Mouse (Mus musculus) cerebellum, adult 9-11 months (tissue): ENCODE measurements around the gene Cmbl.

Experiments used
- DNase-seq: peaks from one replicate; pipeline ENCODE4 v3.0.0; 2022

The Cmbl gene

GRCm38 (mm10) chr15:31583304-31584085, 18.3 kb downstream of the Cmbl start:
- DNase-seq: no peak

DNA sequence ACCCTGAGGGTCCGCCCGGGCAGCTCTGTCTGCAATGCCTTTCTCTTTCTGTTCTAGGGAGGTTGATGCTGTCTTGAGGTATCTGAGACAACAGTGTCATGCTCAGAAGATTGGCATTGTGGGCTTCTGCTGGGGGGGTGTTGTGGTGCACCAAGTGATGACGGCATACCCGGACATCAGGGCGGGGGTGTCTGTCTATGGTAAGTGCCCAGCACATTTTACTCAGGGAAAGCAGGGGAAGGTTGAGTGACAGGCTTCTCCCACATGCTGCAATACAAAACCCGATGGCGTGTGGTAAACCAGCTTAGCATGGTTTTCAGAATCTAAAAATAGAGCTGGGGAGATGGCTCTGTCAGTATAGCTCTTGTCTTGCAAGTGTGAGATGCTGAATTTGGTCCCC, 20.0 kb downstream of the Cmbl start:
- DNase-seq: no peak

DNA sequence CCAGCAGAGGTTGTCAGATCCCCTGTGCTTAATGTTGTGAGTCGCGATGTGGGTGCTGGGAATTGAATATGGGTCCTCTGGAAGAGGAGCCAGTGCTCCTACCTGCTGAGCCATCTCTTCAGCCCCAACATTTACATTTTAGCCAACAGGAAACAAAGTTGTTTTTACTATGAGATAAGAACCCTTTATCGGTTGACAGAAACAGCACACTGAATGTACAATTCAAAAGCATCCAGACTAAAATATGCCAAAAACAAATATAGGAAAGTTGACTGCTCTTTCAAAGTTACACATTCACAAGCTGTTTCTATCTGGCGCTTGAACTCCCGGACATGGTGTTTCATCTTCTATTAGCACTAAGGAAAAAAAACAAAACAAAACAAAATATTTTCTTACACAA, 20.9 kb downstream of the Cmbl start:
- DNase-seq: no peak

GRCm38 (mm10) chr15:31586519-31586918, 21.3 kb downstream of the Cmbl start:
- DNase-seq: peak; percentile 69

DNA sequence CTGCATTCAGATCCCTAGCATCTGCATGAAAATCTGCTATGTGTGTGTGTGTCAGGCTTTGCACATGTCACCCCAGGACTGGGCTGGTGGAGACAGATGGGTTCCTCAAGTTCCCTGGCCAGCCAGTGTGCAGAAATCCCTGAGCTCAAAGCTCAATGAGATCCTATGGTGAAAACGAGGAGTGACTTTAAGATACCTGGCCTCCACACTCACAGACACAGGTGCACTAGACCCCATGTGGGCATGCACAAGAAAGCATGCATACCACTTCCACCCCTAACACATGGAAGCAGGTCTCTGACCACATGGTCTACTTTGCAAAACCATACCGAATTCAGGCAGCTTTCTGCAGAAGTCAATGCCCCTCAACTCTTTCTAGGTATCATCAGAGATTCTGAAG, 22.6 kb downstream of the Cmbl start:
- DNase-seq: no peak

DNA sequence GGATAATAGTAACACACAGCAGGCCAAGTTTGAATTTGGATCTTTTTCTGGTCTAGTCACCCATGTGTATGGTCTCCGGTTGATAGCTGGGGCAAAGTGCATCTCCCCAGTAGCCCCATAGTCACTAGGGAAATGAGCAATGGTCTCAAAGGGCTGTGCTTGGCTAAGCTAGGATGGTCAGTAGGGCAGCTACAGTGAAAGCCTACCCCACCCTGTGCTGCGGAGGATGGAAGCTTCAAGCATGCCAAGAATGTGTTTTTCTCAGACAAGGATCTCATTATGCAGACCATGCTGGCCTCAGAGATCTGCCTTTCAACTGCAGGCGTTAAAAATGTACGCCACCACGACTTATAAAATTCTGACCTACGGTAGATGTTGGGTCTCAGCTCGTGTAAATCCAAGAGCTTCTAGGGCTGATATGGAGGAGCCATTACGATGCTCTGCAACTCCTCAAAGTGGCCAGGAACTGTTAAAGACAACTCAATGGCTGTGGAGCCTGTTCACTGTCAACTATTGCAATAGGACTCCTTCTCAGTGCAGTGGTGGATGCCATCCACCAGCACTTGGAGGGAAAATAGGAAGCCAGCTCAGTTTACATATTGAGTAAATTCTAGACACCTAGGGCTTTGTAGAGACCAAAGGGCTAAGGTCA, 23.9 kb downstream of the Cmbl start:
- DNase-seq: no peak

- no peak for DNase-seq
Observed at GRCm38 (mm10) chr15:31590176-31590575, 25.0 kb downstream of the Cmbl start.

- no peak for DNase-seq
Observed at GRCm38 (mm10) chr15:31592531-31592930, 27.3 kb downstream of the Cmbl start.

DNA sequence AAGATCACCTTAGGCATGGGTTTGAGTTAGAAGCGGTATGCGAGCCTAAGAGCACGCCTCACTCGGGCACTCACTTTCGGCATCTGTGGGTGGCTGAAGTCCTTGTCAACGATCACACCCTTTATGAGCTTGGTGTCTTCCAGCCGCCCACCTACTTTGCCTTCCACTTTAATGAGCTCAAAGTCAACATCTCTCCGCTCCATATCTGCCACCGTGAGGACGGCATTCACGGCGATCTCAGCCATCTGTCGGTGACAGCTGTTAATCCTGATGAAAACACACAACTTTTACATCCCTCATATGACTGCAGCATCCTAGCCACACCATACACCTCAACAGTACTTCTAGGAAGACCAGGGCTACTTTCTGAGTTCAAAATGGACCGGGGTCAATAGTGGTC, 29.1 kb downstream of the Cmbl start:
- DNase-seq: no peak

- DNase-seq: no peak
Observed at GRCm38 (mm10) chr15:31595651-31596050, 30.5 kb downstream of the Cmbl start.

DNA sequence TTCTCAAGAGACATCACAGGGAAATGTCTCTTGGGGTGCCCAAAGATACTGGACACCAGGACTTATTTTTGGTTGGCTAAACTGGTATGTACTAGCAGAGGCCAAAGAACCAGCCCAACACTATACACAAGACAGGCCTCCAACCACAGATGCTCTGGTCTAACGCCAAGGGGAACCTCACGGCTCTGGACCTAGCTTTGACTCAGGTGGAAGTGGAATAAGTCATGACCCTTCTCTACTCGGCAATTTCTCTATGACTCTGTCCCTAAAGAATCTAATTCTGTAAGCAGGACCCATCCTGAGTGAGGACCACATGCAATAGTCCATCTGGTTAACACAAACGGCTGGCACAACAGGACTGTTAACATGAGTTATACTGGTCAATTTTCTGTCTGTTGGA, 34.6 kb downstream of the Cmbl start:
- DNase-seq: no peak

- no peak for DNase-seq
Observed at GRCm38 (mm10) chr15:31601279-31601645, 36.1 kb downstream of the Cmbl start.

GRCm38 (mm10) chr15:31601646-31602374, 36.6 kb downstream of the Cmbl start, which contains the start of the genes Cct5 and Fam173b:
TSS of gene Cct5 (minus strand) at chr15:31601804.
TSS of gene Fam173b (plus strand) at chr15:31601852.
- peak; percentile 98 for DNase-seq

- DNase-seq: peak; percentile 75
Observed at GRCm38 (mm10) chr15:31602426-31602825, 37.2 kb downstream of the Cmbl start.

DNA sequence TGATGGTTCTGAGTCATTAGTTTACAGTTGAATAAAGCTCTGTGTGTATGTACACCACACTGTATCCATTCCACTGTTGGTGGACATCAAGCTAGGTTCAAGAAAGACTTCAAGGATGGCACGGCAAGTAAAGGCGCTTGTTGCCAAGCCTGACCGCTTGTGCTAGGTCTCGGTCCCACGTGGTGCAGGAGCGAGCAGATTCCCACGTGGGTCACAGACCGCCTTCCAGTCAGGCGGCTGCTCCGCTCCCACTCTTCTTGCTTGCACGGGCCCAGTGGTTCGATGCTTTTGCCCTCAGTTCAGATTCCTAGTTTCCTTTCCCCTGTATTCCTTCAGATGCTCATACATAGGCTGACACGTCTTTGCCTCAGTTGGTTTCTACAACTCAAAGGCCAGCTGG, 37.9 kb downstream of the Cmbl start:
- DNase-seq: peak; percentile 47

GRCm38 (mm10) chr15:31606821-31607220, 41.6 kb downstream of the Cmbl start:
- peak; percentile 24 for DNase-seq

DNA sequence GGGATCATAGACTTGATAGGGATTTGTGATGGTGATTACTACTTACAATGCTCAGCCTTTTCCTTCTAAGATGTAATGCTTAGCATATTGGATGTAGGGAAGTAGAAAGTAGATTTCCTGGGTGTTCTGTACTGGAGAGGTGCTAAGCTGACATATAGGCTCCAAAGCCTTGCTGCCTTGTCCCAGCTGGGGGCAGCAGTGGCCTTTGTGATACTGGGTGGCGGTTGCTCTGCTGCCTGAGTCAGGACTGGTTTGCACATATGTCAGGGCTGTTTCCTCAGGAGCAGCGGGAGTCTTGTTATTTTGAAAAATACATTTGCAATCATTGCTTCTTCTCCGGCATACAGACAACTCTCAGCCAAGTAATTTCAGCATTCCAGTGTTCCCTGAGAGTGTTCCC, 45.8 kb downstream of the Cmbl start:
- no peak for DNase-seq

GRCm38 (mm10) chr15:31611976-31612375, 46.8 kb downstream of the Cmbl start:
- no peak for DNase-seq

- DNase-seq: no peak
Observed at GRCm38 (mm10) chr15:31613826-31614453, 48.8 kb downstream of the Cmbl start.

GRCm38 (mm10) chr15:31614666-31615065, 49.5 kb downstream of the Cmbl start:
- DNase-seq: no peak

DNA sequence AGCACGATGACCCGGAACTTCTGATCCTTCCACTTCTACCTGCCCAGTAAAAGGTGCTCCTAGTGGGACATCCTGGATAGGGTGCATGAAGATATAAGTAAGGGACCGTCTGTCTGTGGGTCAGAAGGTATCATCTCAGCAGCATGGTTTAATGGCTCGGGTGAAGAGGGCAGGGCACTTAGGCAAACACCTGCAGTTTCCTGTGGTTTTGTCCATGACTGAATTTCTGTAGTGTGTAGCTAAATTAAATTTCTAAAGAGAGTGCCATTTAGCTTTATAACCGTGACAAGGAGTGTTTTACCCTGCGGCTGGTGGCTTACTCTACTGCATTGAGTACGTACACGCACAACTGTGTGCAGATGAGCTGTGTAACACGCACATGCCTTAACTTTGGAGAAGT, 52.1 kb downstream of the Cmbl start:
- no peak for DNase-seq

DNA sequence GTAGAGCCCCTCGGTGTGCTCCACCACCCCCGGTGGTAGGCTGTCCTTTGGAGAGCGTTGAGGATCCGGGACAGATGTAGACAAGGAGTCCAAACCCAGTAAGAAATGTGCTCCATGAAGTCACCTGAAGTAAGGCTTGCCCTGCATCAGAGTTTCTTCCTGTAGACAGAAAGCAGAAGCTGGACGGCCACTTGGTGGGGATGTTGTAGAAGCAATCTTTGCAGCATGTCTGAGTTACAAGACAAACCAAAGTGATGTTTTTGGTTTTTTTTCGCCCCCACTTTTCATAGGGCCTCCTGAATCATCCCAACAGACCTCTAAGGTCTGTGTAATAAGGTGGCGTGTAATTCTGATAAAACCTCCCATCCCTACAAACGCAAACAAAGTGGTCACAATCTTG, 54.3 kb downstream of the Cmbl start:
- no peak for DNase-seq
